Mouse (Mus musculus): ENCODE data around the gene Olfr24. TPM values are rescaled to one million over a fixed set of nuclear protein-coding genes. Genes with fewer than 3 reads are reported as not detected.
A peak's percentile ranks its signal among the peaks of the same experiment; 100 is the strongest.
"Not testable (repeated sequence)": the region's sequence is repeated elsewhere in the genome, so short reads cannot be mapped to it uniquely, and the experiment has no call there.

The Olfr24 gene
- polyA plus RNA-seq (2014; fragmentation: Nextera tagmentation; extraction: Ambion mirVana), result not detected in 2 replicates

DNA sequence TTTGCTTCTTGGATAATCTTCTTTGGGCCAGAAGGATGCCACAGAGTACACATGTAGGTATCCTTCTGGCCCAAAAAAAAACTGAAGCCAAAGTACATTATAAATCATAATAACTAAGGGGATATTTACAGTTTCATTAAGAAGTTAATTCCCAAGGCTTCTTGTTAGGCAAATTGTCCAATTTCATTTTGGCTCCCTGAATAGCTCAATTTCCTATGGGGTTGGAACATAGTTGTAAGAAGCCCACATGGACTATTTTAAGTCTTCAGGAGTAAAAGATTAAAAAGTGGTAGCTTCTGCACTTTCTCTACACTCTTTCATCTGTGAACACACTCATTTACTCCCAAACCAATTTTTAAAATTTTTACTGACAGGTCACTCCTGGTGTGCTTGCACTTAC lies at the start of gene Olfr24:
Gene Olfr24 (minus strand): TSS at position 101 of the 400 bp plus-strand sequence.
- no peak within 1 kb of the TSS for H3K27ac ChIP-seq (ENCODE audit: low read depth, low read length)
- H3K4me1 ChIP-seq (ENCODE audit: control insufficient read depth, insufficient read depth, low read length), result no peaks in the 10 kb centered on the region
- H3K36me3 ChIP-seq (ENCODE audit: control insufficient read depth, insufficient read depth, low read length), result no peaks in the 10 kb centered on the region
- no peak within 1 kb of the TSS for H3K9ac ChIP-seq (ENCODE audit: low read length)
- H3K9me3 ChIP-seq (ENCODE audit: control insufficient read depth, low read length), result no peaks in the 10 kb centered on the region
- ATAC-seq (ENCODE audit: low FRiP score) (no peak), DNase-seq (ENCODE audit: low spot score, missing footprints) (no peak)
- no peaks in the 10 kb centered on the region for H3K27me3 ChIP-seq (ENCODE audit: control insufficient read depth, insufficient read depth, low read length)
- H3K4me2 ChIP-seq, result no peak within 1 kb of the TSS
- no peak within 1 kb of the TSS for H3K4me3 ChIP-seq (ENCODE audit: low read depth, low read length)

DNA sequence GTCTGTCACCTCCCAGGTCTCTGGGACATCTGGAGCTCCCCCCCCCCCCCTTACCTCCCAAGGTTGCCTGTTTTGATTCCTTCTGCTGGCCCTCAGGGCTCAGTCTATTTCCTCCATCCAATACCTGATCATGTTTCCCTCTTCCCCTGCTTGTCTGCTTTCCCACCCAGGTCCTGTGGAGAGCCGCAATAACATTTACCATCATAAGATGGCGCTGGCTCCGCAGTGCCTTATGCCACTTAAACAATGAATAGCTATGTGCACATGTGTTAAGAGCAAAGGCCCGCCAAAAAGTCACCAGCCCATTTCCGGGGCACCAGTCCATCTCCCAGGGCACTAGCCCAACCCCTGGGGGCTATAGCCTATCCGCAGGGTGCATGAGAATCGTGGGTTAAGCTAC lies 21.5 kb upstream of the Olfr24 start:
- Histone ChIP-seq H3K9me3 (ENCODE audit: control insufficient read depth, low read length) (no peaks in the 10 kb centered on the region), H3K4me1 (ENCODE audit: control insufficient read depth, insufficient read depth, low read length) (no peaks in the 10 kb centered on the region), H3K27ac (ENCODE audit: low read depth, low read length) (no peak overlapping the region), H3K4me2 (no peak overlapping the region), H3K9ac (ENCODE audit: low read length) (no peak overlapping the region), H3K36me3 (ENCODE audit: control insufficient read depth, insufficient read depth, low read length) (no peaks in the 10 kb centered on the region), H3K27me3 (ENCODE audit: control insufficient read depth, insufficient read depth, low read length) (no peaks in the 10 kb centered on the region), H3K4me3 (ENCODE audit: low read depth, low read length) (no peak overlapping the region)
- WGBS, result 62% methylated on average over 7 of the region's 7 CpGs
- DNase-seq (ENCODE audit: low spot score, missing footprints) (no peak), ATAC-seq (ENCODE audit: low FRiP score) (no peak)

DNA sequence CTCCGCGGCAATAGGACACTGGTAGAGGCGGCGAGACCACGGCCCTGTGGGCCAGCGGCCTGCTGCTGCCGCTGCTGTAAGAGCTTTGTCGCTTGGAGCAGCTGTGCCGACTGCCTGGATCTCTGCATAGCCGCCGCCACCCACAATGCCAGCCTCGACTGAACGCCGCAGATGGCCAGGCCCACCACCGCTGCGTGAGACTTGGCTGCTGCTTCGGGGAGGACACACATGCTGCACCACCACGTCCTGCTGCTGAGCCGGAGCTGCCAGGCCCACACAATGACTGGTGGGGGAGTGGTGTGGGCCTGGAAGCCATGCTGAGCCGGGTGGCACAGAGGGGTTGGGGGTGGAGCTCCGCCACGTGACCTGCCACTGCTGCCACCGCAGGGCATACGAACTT lies 15.7 kb upstream of the Olfr24 start:
- H3K4me2 ChIP-seq, result no peak overlapping the region; the same call in 1 of the 2 replicates
- H3K4me3 ChIP-seq (ENCODE audit: low read depth, low read length), result no peak overlapping the region
- no peak for DNase-seq (ENCODE audit: low spot score, missing footprints)
- ATAC-seq (ENCODE audit: low FRiP score), result peak; percentile 57
- H3K9ac ChIP-seq (ENCODE audit: low read length), result no peak overlapping the region
- H3K36me3 ChIP-seq (ENCODE audit: control insufficient read depth, insufficient read depth, low read length), result no peaks in the 10 kb centered on the region
- no peaks in the 10 kb centered on the region for H3K27me3 ChIP-seq (ENCODE audit: control insufficient read depth, insufficient read depth, low read length)
- WGBS, result 62% methylated on average over 24 of the region's 24 CpGs
- no peak overlapping the region for H3K27ac ChIP-seq (ENCODE audit: low read depth, low read length)
- no peaks in the 10 kb centered on the region for H3K9me3 ChIP-seq (ENCODE audit: control insufficient read depth, low read length)
- no peaks in the 10 kb centered on the region for H3K4me1 ChIP-seq (ENCODE audit: control insufficient read depth, insufficient read depth, low read length)

DNA sequence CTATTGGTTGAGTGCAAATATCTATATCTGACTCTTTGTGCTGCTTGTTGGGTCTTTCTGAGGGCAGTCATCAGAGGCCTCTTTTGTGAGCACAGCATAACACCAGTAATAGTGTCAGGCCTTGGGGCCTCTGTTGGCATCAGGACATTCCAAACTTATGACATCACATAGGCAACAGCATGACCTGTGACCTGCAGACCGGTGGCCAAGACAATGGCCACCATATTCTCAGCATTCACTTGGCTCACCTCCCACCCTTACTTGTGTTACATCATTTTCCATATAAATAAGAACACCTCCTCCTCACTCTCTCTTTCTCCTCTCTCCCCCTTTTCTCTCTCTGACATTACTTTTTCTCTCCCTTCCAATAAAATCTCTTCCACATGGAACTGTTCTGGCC lies 15.2 kb upstream of the Olfr24 start:
- no peaks in the 10 kb centered on the region for H3K27me3 ChIP-seq (ENCODE audit: control insufficient read depth, insufficient read depth, low read length)
- DNase-seq (ENCODE audit: low spot score, missing footprints) (no peak), ATAC-seq (ENCODE audit: low FRiP score) (no peak)
- H3K27ac ChIP-seq (ENCODE audit: low read depth, low read length), result no peak overlapping the region
- H3K4me3 ChIP-seq (ENCODE audit: low read depth, low read length), result no peak overlapping the region
- H3K4me1 ChIP-seq (ENCODE audit: control insufficient read depth, insufficient read depth, low read length), result no peaks in the 10 kb centered on the region
- H3K9ac ChIP-seq (ENCODE audit: low read length), result no peak overlapping the region
- H3K36me3 ChIP-seq (ENCODE audit: control insufficient read depth, insufficient read depth, low read length), result no peaks in the 10 kb centered on the region
- no peak overlapping the region for H3K4me2 ChIP-seq
- 86% methylated on average over 1 of the region's 1 CpGs for WGBS
- H3K9me3 ChIP-seq (ENCODE audit: control insufficient read depth, low read length), result no peaks in the 10 kb centered on the region

DNA sequence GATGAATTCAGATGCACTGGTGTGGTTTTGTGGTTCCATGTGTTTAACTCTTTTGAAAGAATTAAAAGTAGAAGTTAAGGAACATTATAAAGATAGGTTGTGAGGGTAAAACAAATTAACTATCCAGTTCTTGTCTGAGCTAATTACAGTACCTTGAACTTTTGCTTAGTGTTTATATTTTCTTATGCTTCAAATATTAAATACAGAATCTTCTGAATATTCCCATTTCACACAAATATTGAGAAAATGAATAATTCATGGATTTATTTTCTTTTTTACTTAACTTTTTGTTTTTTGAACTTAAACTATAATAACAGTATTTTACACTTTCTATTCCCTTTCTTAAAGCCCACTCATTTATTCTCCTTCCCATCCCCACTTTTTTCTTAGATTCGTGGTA lies 8.2 kb downstream of the Olfr24 start:
- no peaks in the 10 kb centered on the region for H3K27me3 ChIP-seq (ENCODE audit: control insufficient read depth, insufficient read depth, low read length)
- 63% methylated on average over 1 of the region's 1 CpGs for WGBS
- no peak overlapping the region for H3K9ac ChIP-seq (ENCODE audit: low read length)
- H3K9me3 ChIP-seq (ENCODE audit: control insufficient read depth, low read length), result no peaks in the 10 kb centered on the region
- DNase-seq (ENCODE audit: low spot score, missing footprints) (no peak), ATAC-seq (ENCODE audit: low FRiP score) (no peak)
- no peaks in the 10 kb centered on the region for H3K36me3 ChIP-seq (ENCODE audit: control insufficient read depth, insufficient read depth, low read length)
- no peaks in the 10 kb centered on the region for H3K4me1 ChIP-seq (ENCODE audit: control insufficient read depth, insufficient read depth, low read length)
- no peak overlapping the region for H3K4me2 ChIP-seq
- no peak overlapping the region for H3K27ac ChIP-seq (ENCODE audit: low read depth, low read length)
- H3K4me3 ChIP-seq (ENCODE audit: low read depth, low read length), result no peak overlapping the region

DNA sequence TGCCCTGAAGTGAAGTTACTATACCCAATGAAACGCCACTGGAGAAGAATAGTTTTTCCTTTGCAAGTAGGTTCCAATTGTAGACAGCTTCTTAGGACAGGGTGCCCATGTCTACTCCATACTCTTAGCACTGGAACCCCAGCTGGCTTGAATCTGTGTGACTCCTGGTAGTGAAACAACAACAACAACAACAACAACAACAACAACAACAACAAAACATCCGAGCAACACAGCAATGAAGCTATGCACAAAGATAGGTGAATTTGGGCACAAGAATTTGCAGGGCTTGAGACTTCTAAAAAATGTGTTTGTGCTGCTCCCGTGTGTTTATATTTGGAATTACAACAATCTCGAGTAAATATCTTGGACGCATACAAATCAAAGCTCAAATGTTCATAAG lies 19.2 kb downstream of the Olfr24 start:
- peak; percentile 50 for ATAC-seq (ENCODE audit: low FRiP score)
- no peak overlapping the region for H3K4me3 ChIP-seq (ENCODE audit: low read depth, low read length)
- 30% methylated on average over 5 of the region's 5 CpGs for WGBS
- no peaks in the 10 kb centered on the region for H3K9me3 ChIP-seq (ENCODE audit: control insufficient read depth, low read length)
- H3K27me3 ChIP-seq (ENCODE audit: control insufficient read depth, insufficient read depth, low read length), result no peaks in the 10 kb centered on the region
- H3K36me3 ChIP-seq (ENCODE audit: control insufficient read depth, insufficient read depth, low read length), result no peaks in the 10 kb centered on the region
- H3K4me1 ChIP-seq (ENCODE audit: control insufficient read depth, insufficient read depth, low read length), result no peaks in the 10 kb centered on the region
- no peak overlapping the region for H3K9ac ChIP-seq (ENCODE audit: low read length)
- H3K27ac ChIP-seq (ENCODE audit: low read depth, low read length), result no peak overlapping the region
- no peak for DNase-seq (ENCODE audit: low spot score, missing footprints)
- H3K4me2 ChIP-seq, result no peak overlapping the region

DNA sequence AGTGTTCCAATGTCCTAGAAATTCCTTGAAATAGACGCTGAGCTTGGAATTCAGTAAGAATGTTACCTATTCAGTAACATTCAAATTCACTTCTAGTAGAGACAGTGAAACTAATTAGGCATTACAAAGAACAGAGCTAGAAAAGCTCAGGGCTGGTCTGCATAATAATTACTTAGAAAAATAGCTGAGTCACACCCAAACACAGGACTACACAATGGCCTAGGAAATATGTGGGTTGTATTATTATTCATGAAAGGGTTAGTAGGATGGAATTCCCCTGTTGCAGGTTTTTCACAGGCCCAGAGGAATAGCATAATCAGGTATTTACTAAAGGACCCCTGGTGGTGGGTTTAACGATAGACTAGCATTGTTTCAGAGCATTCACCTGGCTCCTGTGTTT lies 29.6 kb downstream of the Olfr24 start:
- not testable (repeated sequence) for H3K9ac ChIP-seq (ENCODE audit: low read length); DNase-seq (ENCODE audit: low spot score, missing footprints); H3K36me3 ChIP-seq (ENCODE audit: control insufficient read depth, insufficient read depth, low read length); H3K27me3 ChIP-seq (ENCODE audit: control insufficient read depth, insufficient read depth, low read length); H3K27ac ChIP-seq (ENCODE audit: low read depth, low read length); H3K4me2 ChIP-seq; H3K4me3 ChIP-seq (ENCODE audit: low read depth, low read length); H3K9me3 ChIP-seq (ENCODE audit: control insufficient read depth, low read length); ATAC-seq (ENCODE audit: low FRiP score); H3K4me1 ChIP-seq (ENCODE audit: control insufficient read depth, insufficient read depth, low read length)
- WGBS, result 78% methylated on average over 2 of the region's 2 CpGs

DNA sequence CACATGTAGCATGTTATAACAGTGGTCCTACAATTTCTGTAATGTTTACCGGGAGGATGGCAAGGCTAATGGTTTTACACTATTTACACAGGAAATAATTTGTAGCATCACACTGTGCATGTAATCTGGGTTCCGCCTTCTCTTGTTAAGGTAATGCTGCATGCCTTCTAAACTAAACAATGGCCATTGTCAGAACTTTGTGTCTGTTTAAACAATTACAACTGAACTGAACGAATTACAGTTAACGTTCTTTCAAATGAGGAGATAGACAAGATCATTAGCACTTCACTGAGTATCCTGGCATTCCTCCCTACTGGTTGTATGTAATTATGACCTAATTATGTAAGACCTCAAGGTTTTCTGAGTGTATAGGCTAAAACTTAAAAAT lies 41.1 kb downstream of the Olfr24 start:
- WGBS, result 37% methylated on average over 4 of the region's 4 CpGs
- no peak overlapping the region for H3K4me2 ChIP-seq
- H3K9ac ChIP-seq (ENCODE audit: low read length), result no peak overlapping the region
- H3K27me3 ChIP-seq (ENCODE audit: control insufficient read depth, insufficient read depth, low read length), result no peaks in the 10 kb centered on the region
- H3K4me3 ChIP-seq (ENCODE audit: low read depth, low read length), result no peak overlapping the region
- ATAC-seq (ENCODE audit: low FRiP score), result no peak
- no peaks in the 10 kb centered on the region for H3K9me3 ChIP-seq (ENCODE audit: control insufficient read depth, low read length)
- DNase-seq (ENCODE audit: low spot score, missing footprints), result no peak
- no peaks in the 10 kb centered on the region for H3K4me1 ChIP-seq (ENCODE audit: control insufficient read depth, insufficient read depth, low read length)
- no peaks in the 10 kb centered on the region for H3K36me3 ChIP-seq (ENCODE audit: control insufficient read depth, insufficient read depth, low read length)
- no peak overlapping the region for H3K27ac ChIP-seq (ENCODE audit: low read depth, low read length)

DNA sequence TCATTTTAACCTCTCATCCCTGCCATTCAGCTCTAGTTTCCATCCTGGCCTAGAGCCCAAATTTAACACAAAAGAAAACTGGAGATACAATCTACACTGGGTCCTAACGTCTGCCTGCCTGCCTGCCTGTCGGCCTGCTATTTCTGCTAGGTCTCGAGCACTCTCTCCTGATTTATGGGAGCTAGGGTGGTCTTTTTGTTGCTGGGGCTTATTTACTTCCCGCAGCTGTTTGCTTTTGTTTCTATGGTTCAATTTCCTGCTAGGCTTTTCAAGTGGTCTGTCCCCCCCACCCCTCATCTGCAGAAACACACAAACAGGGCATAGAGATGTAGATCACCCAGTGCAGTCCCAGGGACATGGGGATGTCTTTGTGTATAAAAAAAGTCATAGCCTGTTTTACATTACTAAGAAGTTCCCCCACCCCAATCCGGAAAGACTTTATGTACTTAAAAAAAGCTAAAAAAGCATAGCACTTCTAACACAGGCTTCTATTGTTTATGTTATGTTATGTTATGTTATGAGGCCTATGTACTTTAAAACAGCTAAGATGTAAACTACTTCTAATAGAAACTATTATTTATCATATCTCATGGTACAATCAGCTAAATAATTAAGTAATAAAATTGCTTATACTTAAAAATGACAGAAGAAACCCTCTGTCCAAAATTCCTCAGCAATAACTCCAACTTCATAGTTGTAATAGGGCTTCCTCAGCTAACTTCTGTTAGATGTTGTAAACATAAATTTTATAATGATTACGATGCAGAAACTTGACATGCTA lies 41.7 kb downstream of the Olfr24 start:
- no peak overlapping the region for H3K4me2 ChIP-seq
- 25% methylated on average over 6 of the region's 6 CpGs for WGBS
- DNase-seq (ENCODE audit: low spot score, missing footprints) (peak; percentile 86), ATAC-seq (ENCODE audit: low FRiP score) (peak; percentile 81)
- no peaks in the 10 kb centered on the region for H3K27me3 ChIP-seq (ENCODE audit: control insufficient read depth, insufficient read depth, low read length)
- H3K4me1 ChIP-seq (ENCODE audit: control insufficient read depth, insufficient read depth, low read length), result no peaks in the 10 kb centered on the region
- no peak overlapping the region for H3K4me3 ChIP-seq (ENCODE audit: low read depth, low read length)
- H3K9ac ChIP-seq (ENCODE audit: low read length), result no peak overlapping the region
- H3K9me3 ChIP-seq (ENCODE audit: control insufficient read depth, low read length), result no peaks in the 10 kb centered on the region
- H3K36me3 ChIP-seq (ENCODE audit: control insufficient read depth, insufficient read depth, low read length), result no peaks in the 10 kb centered on the region
- H3K27ac ChIP-seq (ENCODE audit: low read depth, low read length), result no peak overlapping the region
